Mouse (Mus musculus): Measurements from ENCODE around the gene Fkbp5. TPM values are rescaled to one million over a fixed set of nuclear protein-coding genes. Genes with fewer than 3 reads are reported as not detected.

Gene Fkbp5
- polyA plus RNA-seq, 1 experiment from 2014 or later = 10.8 TPM

- Histone ChIP-seq H3K9me3 (replicated peaks) (no peaks in the 10 kb centered on the region), H3K27ac (no peak overlapping the region), H3K4me3 (replicated peaks) (no peak overlapping the region), H3K4me1 (replicated peaks) (peaks cover 10% of the 10 kb centered on the region; the same call in 1 of the 2 replicates), H3K9ac (no peak overlapping the region), H3K36me3 (no peaks in the 10 kb centered on the region), H3K4me2 (no peak overlapping the region), H3K27me3 (no peaks in the 10 kb centered on the region)
- DNase-seq = no peak
- ATAC-seq (ENCODE audit: low read depth) = no peak
Measured at GRCm38 (mm10) chr17:28476441-28476840, 40.9 kb downstream of the Fkbp5 start.

GRCm38 (mm10) chr17:28475593-28476325, 41.6 kb downstream of the Fkbp5 start:
- no peaks in the 10 kb centered on the region for H3K9me3 ChIP-seq (replicated peaks)
- H3K36me3 ChIP-seq = no peaks in the 10 kb centered on the region
- H3K27ac ChIP-seq = no peak overlapping the region
- 66% methylated on average over 3 of the region's 3 CpGs for WGBS (ENCODE audit: insufficient replicate concordance)
- peaks cover 11% of the 10 kb centered on the region; the same call in 1 of the 2 replicates for H3K4me1 ChIP-seq (replicated peaks)
- DNase-seq (no peak), ATAC-seq (ENCODE audit: low read depth) (no peak)
- no peak overlapping the region for H3K4me3 ChIP-seq (replicated peaks)
- no peak overlapping the region for H3K4me2 ChIP-seq
- H3K27me3 ChIP-seq = no peaks in the 10 kb centered on the region
- no peak overlapping the region for H3K9ac ChIP-seq

GRCm38 (mm10) chr17:28472696-28473095, 44.6 kb downstream of the Fkbp5 start:
- no peak for DNase-seq
- peaks cover 17% of the 10 kb centered on the region for H3K4me1 ChIP-seq (replicated peaks)
- H3K36me3 ChIP-seq = no peaks in the 10 kb centered on the region
- no peak overlapping the region for H3K4me3 ChIP-seq (replicated peaks)
- H3K27ac ChIP-seq = no peak overlapping the region
- no peak overlapping the region for H3K4me2 ChIP-seq
- no peak for ATAC-seq (ENCODE audit: low read depth)
- no peaks in the 10 kb centered on the region for H3K9me3 ChIP-seq (replicated peaks)
- H3K9ac ChIP-seq = no peak overlapping the region
- H3K27me3 ChIP-seq = no peaks in the 10 kb centered on the region
- 51% methylated on average over 5 of the region's 5 CpGs for WGBS (ENCODE audit: insufficient replicate concordance)

GRCm38 (mm10) chr17:28470876-28471275, 46.5 kb downstream of the Fkbp5 start:
- Histone ChIP-seq H3K4me1 (replicated peaks) (peaks cover 21% of the 10 kb centered on the region), H3K9me3 (replicated peaks) (no peaks in the 10 kb centered on the region), H3K36me3 (no peaks in the 10 kb centered on the region), H3K27me3 (no peaks in the 10 kb centered on the region), H3K9ac (no peak overlapping the region), H3K4me2 (no peak overlapping the region), H3K4me3 (replicated peaks) (no peak overlapping the region), H3K27ac (no peak overlapping the region)
- WGBS (ENCODE audit: insufficient replicate concordance) = 50% methylated on average over 6 of the region's 6 CpGs
- DNase-seq = no peak
- no peak for ATAC-seq (ENCODE audit: low read depth)

GRCm38 (mm10) chr17:28467749-28468148, 49.6 kb downstream of the Fkbp5 start:
- Histone ChIP-seq H3K4me3 (replicated peaks) (0 out of 2 replicates have a peak overlapping the region, but pooled peaks have one; percentile 14), H3K27ac (no peak overlapping the region), H3K36me3 (no peaks in the 10 kb centered on the region), H3K4me2 (peak overlapping the region; percentile 25; the same call in 1 of the 2 replicates), H3K27me3 (no peaks in the 10 kb centered on the region), H3K4me1 (replicated peaks) (peaks cover 28% of the 10 kb centered on the region), H3K9ac (no peak overlapping the region), H3K9me3 (replicated peaks) (no peaks in the 10 kb centered on the region)
- WGBS (ENCODE audit: insufficient replicate concordance) = 27% methylated on average over 11 of the region's 11 CpGs
- DNase-seq (no peak), ATAC-seq (ENCODE audit: low read depth) (no peak)

- Histone ChIP-seq H3K27me3 (no peaks in the 10 kb centered on the region), H3K27ac (no peak overlapping the region)
- 67% methylated on average over 4 of the region's 4 CpGs for WGBS (ENCODE audit: insufficient replicate concordance)
Measured at GRCm38 (mm10) chr17:28465968-28466367, 51.4 kb downstream of the Fkbp5 start.

GRCm38 (mm10) chr17:28463701-28464443, 53.5 kb downstream of the Fkbp5 start:
- Histone ChIP-seq H3K4me3 (replicated peaks) (no peak overlapping the region), H3K9me3 (replicated peaks) (no peaks in the 10 kb centered on the region), H3K36me3 (no peaks in the 10 kb centered on the region), H3K4me2 (no peak overlapping the region), H3K27ac (no peak overlapping the region), H3K27me3 (no peaks in the 10 kb centered on the region), H3K9ac (no peak overlapping the region), H3K4me1 (replicated peaks) (peaks cover 32% of the 10 kb centered on the region)
- no peak for DNase-seq
- 60% methylated on average over 7 of the region's 7 CpGs for WGBS (ENCODE audit: insufficient replicate concordance)
- no peak for ATAC-seq (ENCODE audit: low read depth)

More at GRCm38 (mm10) chr17:28465968-28466367, 51.4 kb downstream of the Fkbp5 start:
- no peaks in the 10 kb centered on the region for H3K9me3 ChIP-seq (replicated peaks)
- no peak overlapping the region for H3K4me2 ChIP-seq
- peaks cover 22% of the 10 kb centered on the region for H3K4me1 ChIP-seq (replicated peaks)
- ATAC-seq (ENCODE audit: low read depth) = no peak
- no peaks in the 10 kb centered on the region for H3K36me3 ChIP-seq
- DNase-seq = no peak
- no peak overlapping the region for H3K9ac ChIP-seq
- H3K4me3 ChIP-seq (replicated peaks) = no peak overlapping the region

- H3K4me3 ChIP-seq (replicated peaks) = no peak overlapping the region
- H3K4me1 ChIP-seq (replicated peaks) = peaks cover 22% of the 10 kb centered on the region
- H3K9me3 ChIP-seq (replicated peaks) = no peaks in the 10 kb centered on the region
- DNase-seq (no peak), ATAC-seq (ENCODE audit: low read depth) (no peak)
- no peak overlapping the region for H3K9ac ChIP-seq
- no peaks in the 10 kb centered on the region for H3K27me3 ChIP-seq
- no peaks in the 10 kb centered on the region for H3K36me3 ChIP-seq
- H3K27ac ChIP-seq = 0 out of 2 replicates have a peak overlapping the region, but pooled peaks have one; percentile 25
- WGBS (ENCODE audit: insufficient replicate concordance) = 71% methylated on average over 1 of the region's 1 CpGs
- H3K4me2 ChIP-seq = no peak overlapping the region
Measured at GRCm38 (mm10) chr17:28460388-28460787, 56.9 kb downstream of the Fkbp5 start.

GRCm38 (mm10) chr17:28455098-28455497, 62.2 kb downstream of the Fkbp5 start:
- no peak overlapping the region for H3K4me3 ChIP-seq (replicated peaks)
- no peaks in the 10 kb centered on the region for H3K36me3 ChIP-seq
- H3K4me1 ChIP-seq (replicated peaks) = peaks cover 12% of the 10 kb centered on the region
- no peak for ATAC-seq (ENCODE audit: low read depth)
- DNase-seq = no peak
- H3K9ac ChIP-seq = no peak overlapping the region
- no peak overlapping the region for H3K27ac ChIP-seq
- H3K9me3 ChIP-seq (replicated peaks) = no peaks in the 10 kb centered on the region
- no peak overlapping the region for H3K4me2 ChIP-seq
- 46% methylated on average over 4 of the region's 4 CpGs for WGBS (ENCODE audit: insufficient replicate concordance)
- no peaks in the 10 kb centered on the region for H3K27me3 ChIP-seq

GRCm38 (mm10) chr17:28452889-28453288, 64.4 kb downstream of the Fkbp5 start:
- H3K4me3 ChIP-seq (replicated peaks) = no peak overlapping the region
- no peaks in the 10 kb centered on the region for H3K36me3 ChIP-seq
- ATAC-seq (ENCODE audit: low read depth) (no peak), DNase-seq (no peak)
- H3K27me3 ChIP-seq = no peaks in the 10 kb centered on the region
- H3K4me1 ChIP-seq (replicated peaks) = peaks cover 12% of the 10 kb centered on the region; the same call in 1 of the 2 replicates
- no peak overlapping the region for H3K27ac ChIP-seq
- no peaks in the 10 kb centered on the region for H3K9me3 ChIP-seq (replicated peaks)
- WGBS (ENCODE audit: insufficient replicate concordance) = 64% methylated on average over 6 of the region's 6 CpGs
- no peak overlapping the region for H3K4me2 ChIP-seq
- no peak overlapping the region for H3K9ac ChIP-seq

- ATAC-seq (ENCODE audit: low read depth) (no peak), DNase-seq (no peak)
- 67% methylated on average over 3 of the region's 3 CpGs for WGBS (ENCODE audit: insufficient replicate concordance)
- Histone ChIP-seq H3K4me2 (no peak overlapping the region), H3K4me1 (replicated peaks) (peaks cover 18% of the 10 kb centered on the region; the same call in 1 of the 2 replicates), H3K27ac (no peak overlapping the region), H3K9me3 (replicated peaks) (no peaks in the 10 kb centered on the region), H3K9ac (no peak overlapping the region), H3K4me3 (replicated peaks) (no peak overlapping the region), H3K36me3 (no peaks in the 10 kb centered on the region), H3K27me3 (no peaks in the 10 kb centered on the region)
Measured at GRCm38 (mm10) chr17:28451914-28452313, 65.4 kb downstream of the Fkbp5 start.
